ENCODE assay signal across 19 mouse cellular contexts in genomic region chr9:118862214-118862613, GRCm38 (mm10).
DNase-seq lines count a peak whose midpoint lies in the region; ATAC-seq and TF ChIP-seq lines count a peak whose summit lies in the region.
"Had no signal": no experiment of that assay in that cellular context is flagged by ENCODE, and none has a peak within 500 bp of the region (broad histone marks: within the 10 kb centered on the region; RNA-seq: fewer than 3 reads in every experiment).

No protein-coding gene starts in this region.

- WGBS in heart, embryonic 12.5 days, result 74% methylated on average over 12 of the region's 12 CpGs
- WGBS in limb, embryonic 11.5 days, result 39% methylated on average over 12 of the region's 12 CpGs
- 89% methylated on average over 12 of the region's 12 CpGs for WGBS in midbrain, embryonic 14.5 days

- H3K36me3 ChIP-seq in heart, embryonic 12.5 days, result peaks cover 12% of the 10 kb centered on the region; the same call in 1 of the 2 replicates
- peaks cover 13% of the 10 kb centered on the region for H3K36me3 ChIP-seq in E14TG2a.4 (ENCODE audit: insufficient read depth, low read length)
- H3K36me3 ChIP-seq in limb, embryonic 11.5 days (ENCODE audit: control insufficient read depth, insufficient read depth, low read length), result no peaks in the 10 kb centered on the region
- no peaks in the 10 kb centered on the region for H3K36me3 ChIP-seq in midbrain, embryonic 14.5 days (ENCODE audit: control insufficient read depth, insufficient read depth, low read length)
- H3K36me3 ChIP-seq: forebrain, embryonic 15.5 days; hindbrain, embryonic 10.5 days had no signal

- H3K9me3 ChIP-seq in heart, embryonic 12.5 days (replicated peaks), result no peaks in the 10 kb centered on the region
- H3K9me3 ChIP-seq in E14TG2a.4 (ENCODE audit: low read length), result no peaks in the 10 kb centered on the region
- no peaks in the 10 kb centered on the region for H3K9me3 ChIP-seq in limb, embryonic 11.5 days (ENCODE audit: control insufficient read depth, low read length)
- H3K9me3 ChIP-seq in midbrain, embryonic 14.5 days (ENCODE audit: control insufficient read depth, low read length), result no peaks in the 10 kb centered on the region
- H3K9me3 ChIP-seq: forebrain, embryonic 15.5 days; hindbrain, embryonic 10.5 days had no signal

- no peak for TF ChIP-seq CTCF in E14TG2a.4 (conservative IDR thresholded peaks at IDR 0.05; ENCODE audit: low read length)

- H3K27ac ChIP-seq in heart, embryonic 12.5 days (ENCODE audit: poor library complexity, severe bottlenecking), result 0 out of 2 replicates have a peak overlapping the region, but pooled peaks have one; percentile 9
- no peak overlapping the region; the same call in 1 of the 2 replicates for H3K27ac ChIP-seq in limb, embryonic 11.5 days (replicated peaks; ENCODE audit: low read depth, low read length)
- H3K27ac ChIP-seq in midbrain, embryonic 14.5 days (replicated peaks; ENCODE audit: low read depth, low read length), result no peak overlapping the region
- H3K27ac ChIP-seq: forebrain, embryonic 15.5 days; hindbrain, embryonic 10.5 days had no signal

- no peaks in the 10 kb centered on the region for H3K27me3 ChIP-seq in heart, embryonic 12.5 days (replicated peaks)
- no peaks in the 10 kb centered on the region for H3K27me3 ChIP-seq in E14TG2a.4 (ENCODE audit: insufficient read depth, low read length)
- no peaks in the 10 kb centered on the region for H3K27me3 ChIP-seq in limb, embryonic 11.5 days (ENCODE audit: control insufficient read depth, insufficient read depth, low read length)
- H3K27me3 ChIP-seq in midbrain, embryonic 14.5 days (ENCODE audit: control insufficient read depth, insufficient read depth, low read length), result no peaks in the 10 kb centered on the region
- H3K27me3 ChIP-seq: forebrain, embryonic 15.5 days had no signal

- H3K4me2 ChIP-seq in heart, embryonic 12.5 days, result no peak overlapping the region
- no peak overlapping the region; the same call in 1 of the 2 replicates for H3K4me2 ChIP-seq in limb, embryonic 11.5 days (ENCODE audit: low read depth, severe bottlenecking)
- no peak overlapping the region for H3K4me2 ChIP-seq in midbrain, embryonic 14.5 days (ENCODE audit: low read length)
- H3K4me2 ChIP-seq: forebrain, embryonic 15.5 days; midbrain, embryonic 11.5 days had no signal

- no peak overlapping the region for H3K9ac ChIP-seq in heart, embryonic 12.5 days
- no peak overlapping the region for H3K9ac ChIP-seq in limb, embryonic 11.5 days (ENCODE audit: low read length)
- no peak overlapping the region for H3K9ac ChIP-seq in midbrain, embryonic 14.5 days (replicated peaks; ENCODE audit: low read length)
- H3K9ac ChIP-seq: forebrain, embryonic 15.5 days; liver, postnatal 0 days had no signal

- DNase-seq in heart, adult 11 months, result no peak
- peak; percentile 66 for DNase-seq in ZHBTc4 (ENCODE audit: low read depth, low spot score)
- peak; percentile 42 for DNase-seq in limb, embryonic 11.5 days (ENCODE audit: low spot score)
- DNase-seq in thymus, postnatal 4 days, result no peak
- no peak for DNase-seq in T-cell, adult 2 months (ENCODE audit: low spot score)
- DNase-seq in midbrain, embryonic 14.5 days, result no peak
- DNase-seq: adrenal gland, adult 2 months; cerebellum, adult 11-12 months; cerebellum, postnatal 36 days; kidney, adult 9 months; liver; liver, postnatal 0 days; lung, postnatal 4 days had no signal

- no peak overlapping the region for H3K4me3 ChIP-seq in heart, embryonic 12.5 days
- H3K4me3 ChIP-seq in E14TG2a.4 (replicated peaks; ENCODE audit: low read length), result peak overlapping the region; percentile 68
- no peak overlapping the region for H3K4me3 ChIP-seq in limb, embryonic 11.5 days (ENCODE audit: low read depth, low read length)
- H3K4me3 ChIP-seq in midbrain, embryonic 14.5 days (replicated peaks; ENCODE audit: low read depth, low read length), result no peak overlapping the region
- H3K4me3 ChIP-seq: erythroblast, embryonic 14.5 days; forebrain, embryonic 15.5 days; hindbrain, embryonic 10.5 days had no signal

- no peak for ATAC-seq in heart, embryonic 12.5 days (ENCODE audit: insufficient number of reproducible peaks, low FRiP score)
- peak; percentile 41; the same call in 1 of the 2 replicates for ATAC-seq in limb, embryonic 11.5 days (ENCODE audit: insufficient number of reproducible peaks, low FRiP score, low TSS enrichment, low read depth)
- no peak for ATAC-seq in midbrain, embryonic 14.5 days (ENCODE audit: low FRiP score, low TSS enrichment)
- ATAC-seq: forebrain, embryonic 15.5 days; liver, postnatal 0 days had no signal

- H3K4me1 ChIP-seq in heart, embryonic 12.5 days (replicated peaks), result peaks cover 53% of the 10 kb centered on the region
- peaks cover 75% of the 10 kb centered on the region for H3K4me1 ChIP-seq in E14TG2a.4 (replicated peaks; ENCODE audit: low read depth, low read length)
- H3K4me1 ChIP-seq in limb, embryonic 11.5 days (ENCODE audit: control insufficient read depth, insufficient read depth, low read length), result peaks cover 36% of the 10 kb centered on the region
- H3K4me1 ChIP-seq in midbrain, embryonic 14.5 days (ENCODE audit: control insufficient read depth, insufficient read depth, low read length), result no peaks in the 10 kb centered on the region
- H3K4me1 ChIP-seq: forebrain, embryonic 15.5 days had no signal

Comparison
In these comparisons a context has a peak if more than half of its experiments do, and no peak if none do; other contexts are left out.
1. DNase-seq: peak in ZHBTc4 (single experiment) and limb, embryonic 11.5 days (single experiment); none in heart, adult 11 months (single experiment), thymus, postnatal 4 days (single experiment), T-cell, adult 2 months (single experiment) and midbrain, embryonic 14.5 days (single experiment).